Mouse (Mus musculus) intestine, embryonic 14.5 days (tissue): ENCODE measurements around the gene Gm9972. TPM values are rescaled to one million over a fixed set of nuclear protein-coding genes. Genes with fewer than 3 reads are reported as not detected.

Experiments used
- ATAC-seq: fragments of 200-750 bp; cut with Nextera tagmentation; replicated peaks from 2 replicates; pipeline ENCODE4 v1.8.0; 2017; ENCODE audit warnings: low read depth, moderate number of reproducible peaks, moderate TSS enrichment, moderate library complexity; ENCODE audit not compliant: low FRiP score, low TSS enrichment
- DNase-seq: peaks from one replicate; pipeline ENCODE4 v3.0.0-alpha.2; 2018; ENCODE audit warnings: low spot score
- H3K27ac ChIP-seq: fragments of 300-500 bp; sonication (generic); 2 replicates; pipeline ENCODE4 v1.5.1; 2014; ENCODE audit warnings: low read depth, mild to moderate bottlenecking, control low read depth
- H3K27me3 ChIP-seq: fragments of 300-500 bp; sonication (generic); replicated peaks from 2 replicates; pipeline ENCODE4 v1.6.1; 2014; ENCODE audit warnings: low read length, control low read depth; ENCODE audit not compliant: control insufficient read depth, insufficient read depth
- H3K36me3 ChIP-seq: fragments of 300-500 bp; sonication (generic); 2 replicates; pipeline ENCODE4 v1.6.1; 2014; ENCODE audit warnings: low read length, control low read depth; ENCODE audit not compliant: control insufficient read depth, insufficient read depth
- H3K4me1 ChIP-seq: fragments of 300-500 bp; sonication (generic); replicated peaks from 2 replicates; pipeline ENCODE4 v1.6.1; 2014; ENCODE audit warnings: low read length, control low read depth, mixed read lengths; ENCODE audit not compliant: control insufficient read depth, insufficient read depth
- H3K4me2 ChIP-seq: fragments of 300-500 bp; sonication (generic); 2 replicates; pipeline ENCODE4 v1.6.1; 2014; ENCODE audit warnings: low read length
- H3K4me3 ChIP-seq: fragments of 300-500 bp; sonication (generic); 2 replicates; pipeline ENCODE4 v1.5.1; 2014; ENCODE audit warnings: low read depth, low read length, control low read depth, mixed read lengths
- H3K9ac ChIP-seq: fragments of 300-500 bp; sonication (generic); 2 replicates; pipeline ENCODE4 v1.6.1; 2014; ENCODE audit warnings: mild to moderate bottlenecking, low read length
- H3K9me3 ChIP-seq: fragments of 300-500 bp; sonication (generic); 2 replicates; pipeline ENCODE4 v1.6.1; 2016; ENCODE audit warnings: low read length, control low read depth; ENCODE audit not compliant: control insufficient read depth
- WGBS: fragments of 180-500 bp; shearing (Covaris S2); extraction: QIAGEN DNeasy Blood & Tissue Kit; methylation state at CpG from one replicate; pipeline ENCODE4 v1.1.7; 2014; 5-methylcytosine and 5-hydroxymethylcytosine counted together
- polyA plus RNA-seq: library from polyadenylated mRNA; unstranded; fragments of >200 nt; fragmentation: Nextera tagmentation; extraction: Ambion mirVana; gene quantifications from 2 replicates; pipeline ENCODE4 v1.2.1, GENCODE M21; 2014

Gene Gm9972
- polyA plus RNA-seq: 0.19 TPM in 1 of 2 replicates, not detected in the other

GRCm38 (mm10) chr11:43035446-43035845, at the start of gene Gm9972:
Gene Gm9972, plus strand, starts transcription at chr11:43035746.
- Histone ChIP-seq H3K4me2 (no peak within 1 kb of the TSS), H3K9ac (no peak within 1 kb of the TSS), H3K27ac (no peak within 1 kb of the TSS), H3K36me3 (no peaks in the 10 kb centered on the region), H3K9me3 (no peaks in the 10 kb centered on the region), H3K4me3 (no peak within 1 kb of the TSS), H3K4me1 (no peaks in the 10 kb centered on the region), H3K27me3 (no peaks in the 10 kb centered on the region)
- ATAC-seq (no peak), DNase-seq (no peak)

- no peak overlapping the region for H3K9ac ChIP-seq
- no peak overlapping the region for H3K4me3 ChIP-seq
- WGBS: 52% methylated on average over 3 of the region's 3 CpGs
- H3K27me3 ChIP-seq: no peaks in the 10 kb centered on the region
- no peak overlapping the region for H3K4me2 ChIP-seq
- ATAC-seq: no peak
- no peaks in the 10 kb centered on the region for H3K9me3 ChIP-seq
- no peaks in the 10 kb centered on the region for H3K4me1 ChIP-seq
- H3K36me3 ChIP-seq: no peaks in the 10 kb centered on the region
- DNase-seq: no peak
- H3K27ac ChIP-seq: no peak overlapping the region
Measured at GRCm38 (mm10) chr11:42999188-42999587, 36.4 kb upstream of the Gm9972 start.

GRCm38 (mm10) chr11:43011941-43012340, 23.6 kb upstream of the Gm9972 start:
- H3K4me2 ChIP-seq: no peak overlapping the region
- DNase-seq: no peak
- H3K9ac ChIP-seq: no peak overlapping the region
- H3K27me3 ChIP-seq: no peaks in the 10 kb centered on the region
- ATAC-seq: no peak
- no peaks in the 10 kb centered on the region for H3K9me3 ChIP-seq
- H3K36me3 ChIP-seq: no peaks in the 10 kb centered on the region
- no peaks in the 10 kb centered on the region for H3K4me1 ChIP-seq
- H3K4me3 ChIP-seq: no peak overlapping the region
- WGBS: 78% methylated on average over 2 of the region's 2 CpGs
- no peak overlapping the region for H3K27ac ChIP-seq

- Histone ChIP-seq H3K27me3 (no peaks in the 10 kb centered on the region), H3K4me3 (no peak overlapping the region), H3K36me3 (no peaks in the 10 kb centered on the region), H3K4me1 (no peaks in the 10 kb centered on the region), H3K4me2 (no peak overlapping the region), H3K27ac (no peak overlapping the region), H3K9me3 (no peaks in the 10 kb centered on the region), H3K9ac (no peak overlapping the region)
- DNase-seq: no peak
- 84% methylated on average over 4 of the region's 4 CpGs for WGBS
- ATAC-seq: no peak
Measured at GRCm38 (mm10) chr11:43012980-43013379, 22.6 kb upstream of the Gm9972 start.

- Histone ChIP-seq H3K36me3 (no peaks in the 10 kb centered on the region), H3K27me3 (no peaks in the 10 kb centered on the region), H3K4me2 (no peak overlapping the region), H3K27ac (no peak overlapping the region), H3K4me3 (no peak overlapping the region), H3K9ac (no peak overlapping the region), H3K9me3 (no peaks in the 10 kb centered on the region), H3K4me1 (no peaks in the 10 kb centered on the region)
- ATAC-seq: no peak
- DNase-seq: no peak
Measured at GRCm38 (mm10) chr11:43023109-43023688, 12.3 kb upstream of the Gm9972 start.

- 74% methylated on average over 1 of the region's 1 CpGs for WGBS
- H3K9me3 ChIP-seq: no peaks in the 10 kb centered on the region
- ATAC-seq (no peak), DNase-seq (no peak)
- no peak overlapping the region for H3K4me3 ChIP-seq
- no peaks in the 10 kb centered on the region for H3K4me1 ChIP-seq
- no peak overlapping the region for H3K9ac ChIP-seq
- no peaks in the 10 kb centered on the region for H3K27me3 ChIP-seq
- no peaks in the 10 kb centered on the region for H3K36me3 ChIP-seq
- no peak overlapping the region for H3K4me2 ChIP-seq
- H3K27ac ChIP-seq: no peak overlapping the region
Measured at GRCm38 (mm10) chr11:43029813-43030212, 5.7 kb upstream of the Gm9972 start.

- ATAC-seq (no peak), DNase-seq (no peak)
- H3K9ac ChIP-seq: no peak overlapping the region
- H3K4me2 ChIP-seq: no peak overlapping the region
- WGBS: 82% methylated on average over 4 of the region's 4 CpGs
- no peak overlapping the region for H3K4me3 ChIP-seq
- H3K36me3 ChIP-seq: no peaks in the 10 kb centered on the region
- H3K4me1 ChIP-seq: no peaks in the 10 kb centered on the region
- no peaks in the 10 kb centered on the region for H3K9me3 ChIP-seq
- H3K27ac ChIP-seq: no peak overlapping the region
- no peaks in the 10 kb centered on the region for H3K27me3 ChIP-seq
Measured at GRCm38 (mm10) chr11:43032141-43032540, 3.4 kb upstream of the Gm9972 start.

GRCm38 (mm10) chr11:43045871-43046548, 10.5 kb downstream of the Gm9972 start:
- Histone ChIP-seq H3K4me3 (no peak overlapping the region), H3K4me1 (no peaks in the 10 kb centered on the region), H3K9ac (no peak overlapping the region), H3K27me3 (no peaks in the 10 kb centered on the region), H3K9me3 (no peaks in the 10 kb centered on the region), H3K4me2 (no peak overlapping the region), H3K36me3 (no peaks in the 10 kb centered on the region), H3K27ac (no peak overlapping the region)
- DNase-seq (no peak), ATAC-seq (no peak)
- 72% methylated on average over 3 of the region's 3 CpGs for WGBS

- Histone ChIP-seq H3K4me3 (no peak overlapping the region), H3K27me3 (no peaks in the 10 kb centered on the region), H3K9ac (no peak overlapping the region), H3K36me3 (no peaks in the 10 kb centered on the region), H3K9me3 (no peaks in the 10 kb centered on the region), H3K4me2 (no peak overlapping the region), H3K27ac (no peak overlapping the region), H3K4me1 (no peaks in the 10 kb centered on the region)
- ATAC-seq (no peak), DNase-seq (no peak)
- WGBS: 44% methylated on average over 1 of the region's 1 CpGs
Measured at GRCm38 (mm10) chr11:43049363-43049762, 13.8 kb downstream of the Gm9972 start.
